Mouse (Mus musculus): Measurements from ENCODE around the gene Agbl4.

GRCm38 (mm10) chr4:111682793-111683192 is 1285.3 kb downstream of the Agbl4 start:
- TF ChIP-seq POLR2A (IDR thresholded peaks at IDR 0.05; ENCODE audit: extremely low read depth, insufficient read depth, low read length) (no peak), CTCF (IDR thresholded peaks at IDR 0.05; ENCODE audit: low read depth, low read length) (no peak)

Measured in liver, adult 2 months (tissue).